Mouse (Mus musculus) MEL (cell line): ENCODE measurements at regions not wholly inside any gene's neighbourhood (a gene's known extent, or its start where the extent isn't known, plus 50 kb on each side); places are given as distances from the start of the nearest gene placed in this dataset.

Experiments
- DNase-seq: peaks from one replicate; pipeline ENCODE4 v3.0.0; 2011; ENCODE audit warnings: low read depth, low spot score
- H3K27ac ChIP-seq: 2 replicates; pipeline ENCODE4 v1.5.1; 2012; ENCODE audit warnings: low read depth, mild to moderate bottlenecking, control low read depth, low read length, moderate library complexity; ENCODE audit not compliant: control insufficient read depth
- H3K27me3 ChIP-seq, 2 experiments: fragments of 150-350 bp in 1 of 2; sonication (generic) in 1 of 2; 2 replicates each; pipeline ENCODE4 v1.6.1; 2012; ENCODE audit warnings: low read length in 2 of 2, mild to moderate bottlenecking in 2 of 2, improper control_type of control experiment in 1 of 2, moderate library complexity in 1 of 2; ENCODE audit not compliant: insufficient read depth in 2 of 2, control insufficient read depth in 1 of 2
- H3K36me3 ChIP-seq, 2 experiments: 2 replicates each; pipeline ENCODE4 v1.6.1; 2012 to 2014; ENCODE audit warnings: low read length in 2 of 2, improper control_type of control experiment in 1 of 2, inconsistent platforms in 1 of 2, mild to moderate bottlenecking in 1 of 2; ENCODE audit not compliant: insufficient read depth in 2 of 2, control insufficient read depth in 1 of 2
- H3K4me1 ChIP-seq, 2 experiments: fragments of 150-350 bp in 1 of 2; sonication (generic) in 1 of 2; 2 replicates each; pipeline ENCODE4 v1.6.1; 2012; ENCODE audit warnings: low read length in 2 of 2, improper control_type of control experiment in 1 of 2, mild to moderate bottlenecking in 1 of 2; ENCODE audit not compliant: insufficient read depth in 2 of 2, control insufficient read depth in 1 of 2
- H3K4me3 ChIP-seq, 2 experiments: fragments of 150-350 bp in 1 of 2; sonication (generic) in 1 of 2; 2 replicates each; pipeline ENCODE4 v1.5.1; 2012; ENCODE audit warnings: low read depth in 2 of 2, low read length in 2 of 2, mild to moderate bottlenecking in 2 of 2, moderate library complexity in 2 of 2, control low read depth in 1 of 2, improper control_type of control experiment in 1 of 2; ENCODE audit not compliant: control insufficient read depth in 1 of 2, insufficient read depth in 1 of 2
- H3K79me2 ChIP-seq: 2 replicates; pipeline ENCODE4 v1.6.1; 2012; ENCODE audit warnings: mild to moderate bottlenecking, low read length, moderate library complexity; ENCODE audit not compliant: control insufficient read depth, poor library complexity, insufficient read depth
- H3K9ac ChIP-seq: 2 replicates; pipeline ENCODE4 v1.6.1; 2012; ENCODE audit warnings: low read depth, mild to moderate bottlenecking, control low read depth, low read length, moderate library complexity; ENCODE audit not compliant: control insufficient read depth, poor library complexity, severe bottlenecking
- H3K9me3 ChIP-seq: fragments of 150-350 bp; sonication (generic); replicated peaks from 2 replicates; pipeline ENCODE4 v1.6.1; 2012; ENCODE audit warnings: mild to moderate bottlenecking, low read length, improper control_type of control experiment, moderate library complexity; ENCODE audit not compliant: insufficient read depth
- CHD2 ChIP-seq: IDR thresholded peaks from 2 replicates; pipeline ENCODE4 v1.6.1; 2011; ENCODE audit warnings: low read length, improper control_type of control experiment
- CTCF ChIP-seq, 3 experiments: IDR thresholded peaks in 2 of 3; conservative IDR thresholded peaks in 1 of 3; 2 replicates each; pipeline ENCODE4 v1.5.1; 2011 to 2012; ENCODE audit warnings: low read length in 3 of 3, low read depth in 2 of 3, mild to moderate bottlenecking in 2 of 3, improper control_type of control experiment in 1 of 3, inconsistent platforms in 1 of 3, mixed read lengths in 1 of 3, moderate library complexity in 1 of 3; ENCODE audit not compliant: control insufficient read depth in 1 of 3, insufficient read depth in 1 of 3, poor library complexity in 1 of 3, severe bottlenecking in 1 of 3
- ETS1 ChIP-seq: IDR thresholded peaks from 2 replicates; pipeline ENCODE4 v1.6.1; 2012; ENCODE audit warnings: low read depth, mild to moderate bottlenecking, inconsistent platforms, low read length, improper control_type of control experiment, moderate library complexity
- HCFC1 ChIP-seq: IDR thresholded peaks from 2 replicates; pipeline ENCODE4 v1.6.1; 2012; ENCODE audit warnings: low read depth, mild to moderate bottlenecking, inconsistent platforms, low read length, improper control_type of control experiment, moderate library complexity
- KAT2A ChIP-seq: conservative IDR thresholded peaks from 2 replicates; pipeline ENCODE4 v1.6.1; 2012; ENCODE audit warnings: low read depth, low read length, improper control_type of control experiment, inconsistent platforms
- MAZ ChIP-seq: IDR thresholded peaks from 2 replicates; pipeline ENCODE4 v1.6.1; 2012; ENCODE audit warnings: low read depth, mild to moderate bottlenecking, inconsistent platforms, low read length, improper control_type of control experiment
- MEF2A ChIP-seq: IDR thresholded peaks from 2 replicates; pipeline ENCODE4 v1.6.1; 2014; ENCODE audit warnings: low read depth, mild to moderate bottlenecking, inconsistent platforms, low read length, improper control_type of control experiment; ENCODE audit not compliant: poor library complexity, insufficient replicate concordance, severe bottlenecking; ENCODE audit errors: extremely low read depth
- POLR2A ChIP-seq, 2 experiments: IDR thresholded peaks; 2 replicates each; pipeline ENCODE4 v1.6.1; 2011 to 2012; ENCODE audit warnings: low read length in 2 of 2, mild to moderate bottlenecking in 2 of 2, control low read depth in 1 of 2, improper control_type of control experiment in 1 of 2, low read depth in 1 of 2, moderate library complexity in 1 of 2; ENCODE audit not compliant: control insufficient read depth in 1 of 2, insufficient read depth in 1 of 2, poor library complexity in 1 of 2
- RCOR1 ChIP-seq: IDR thresholded peaks from 2 replicates; pipeline ENCODE4 v1.6.1; 2012; ENCODE audit warnings: low read depth, mild to moderate bottlenecking, inconsistent platforms, low read length, improper control_type of control experiment
- TBP ChIP-seq: IDR thresholded peaks from 2 replicates; pipeline ENCODE4 v1.8.0; 2011; ENCODE audit warnings: low read depth, low read length, improper control_type of control experiment
- USF1 ChIP-seq: IDR thresholded peaks from 2 replicates; pipeline ENCODE4 v1.6.1; 2014; ENCODE audit warnings: low read depth, mild to moderate bottlenecking, inconsistent platforms, low read length, improper control_type of control experiment, moderate library complexity
- ZC3H11A ChIP-seq: IDR thresholded peaks from 2 replicates; pipeline ENCODE4 v1.6.1; 2012; ENCODE audit warnings: low read depth, mild to moderate bottlenecking, inconsistent platforms, low read length, improper control_type of control experiment

- H3K9ac ChIP-seq: no peak overlapping the region
- no peak for TF ChIP-seq HCFC1
- TF ChIP-seq, all 39 proteins: peak for 0
- Histone ChIP-seq H3K9me3 (no peaks in the 10 kb centered on the region), H3K27ac (no peak overlapping the region), H3K4me3 (no peak overlapping the region), H3K4me1 (no peaks in the 10 kb centered on the region), H3K36me3 (no peaks in the 10 kb centered on the region), H3K27me3 (no peaks in the 10 kb centered on the region), H3K79me2 (no peaks in the 10 kb centered on the region)
- DNase-seq: no peak
Observed at GRCm38 (mm10) chr5:44863349-44863748, 63.9 kb upstream of the Ldb2 start.

GRCm38 (mm10) chr5:44854189-44854588, 54.7 kb upstream of the Ldb2 start:
- Histone ChIP-seq H3K9ac (no peak overlapping the region), H3K9me3 (no peaks in the 10 kb centered on the region), H3K36me3 (no peaks in the 10 kb centered on the region), H3K79me2 (no peaks in the 10 kb centered on the region), H3K4me1 (no peaks in the 10 kb centered on the region), H3K4me3 (no peak overlapping the region), H3K27ac (no peak overlapping the region), H3K27me3 (peaks cover 0 to 2% of the 10 kb centered on the region in 2 experiments; a peak in 2 of 4 replicates)
- no peak for TF ChIP-seq RCOR1
- no peak for TF ChIP-seq USF1
- no peak for TF ChIP-seq TBP
- TF ChIP-seq CTCF (IDR thresholded peaks at IDR 0.05 in 2 of 3, conservative IDR thresholded peaks at IDR 0.05 in 1 of 3; ENCODE audit: control insufficient read depth in 1 of 3, insufficient read depth in 1 of 3, low read depth in 2 of 3, low read length in 3 of 3, poor library complexity in 1 of 3, severe bottlenecking in 1 of 3): no peak
- TF ChIP-seq MEF2A: no peak
- no peak for TF ChIP-seq ZC3H11A
- TF ChIP-seq KAT2A: no peak
- no peak for TF ChIP-seq MAZ
- no peak for TF ChIP-seq CHD2
- TF ChIP-seq POLR2A (IDR thresholded peaks at IDR 0.05; ENCODE audit: control insufficient read depth in 1 of 2, insufficient read depth in 1 of 2, low read depth in 1 of 2, low read length in 2 of 2, poor library complexity in 1 of 2): no peak
- TF ChIP-seq ETS1: no peak
- DNase-seq: no peak
